Mouse (Mus musculus): ENCODE results near the gene Dapp1. TPM values are rescaled to one million over a fixed set of nuclear protein-coding genes. Genes with fewer than 3 reads are reported as not detected.

Dapp1 gene
- total and polyA plus RNA-seq, 3 experiments, result 53.5 to 63.6 (median 62.8) TPM

- no peak overlapping the region for H3K4me3 ChIP-seq (replicated peaks in 1 of 3; ENCODE audit: low read depth in 2 of 3, low read length in 2 of 3, poor library complexity in 1 of 3)
- H3K9ac ChIP-seq (ENCODE audit: insufficient read depth, low read depth), result no peak overlapping the region
- in situ Hi-C loops (cut with MboI; ENCODE audit: low pct_ligation_motif_present, low pct_unique_long_range_greater_than_20kb, low sequenced_read_pairs), result no loop called here
- no peak overlapping the region for H3K4me2 ChIP-seq (ENCODE audit: insufficient read depth, low read depth, poor library complexity, severe bottlenecking)
- H3K79me2 ChIP-seq (replicated peaks; ENCODE audit: control insufficient read depth, extremely low read depth, insufficient read depth, poor library complexity, severe bottlenecking), result no peaks in the 10 kb centered on the region
- H3K27me3 ChIP-seq (replicated peaks), result no peaks in the 10 kb centered on the region
- TF ChIP-seq MXI1 (IDR thresholded peaks at IDR 0.05; ENCODE audit: low read depth, low read length), result no peak
- TF ChIP-seq SIN3A (IDR thresholded peaks at IDR 0.05; ENCODE audit: low read length), result 0 out of 2 replicates have a peak, but pooled peaks have one; percentile 22
- TF ChIP-seq TCF12 (IDR thresholded peaks at IDR 0.05; ENCODE audit: low read depth, low read length), result peak; percentile 53; the same call in 1 of the 2 replicates
- no peak overlapping the region for H3K27ac ChIP-seq (ENCODE audit: insufficient read depth, low read depth)
- H3K4me1 ChIP-seq (ENCODE audit: control insufficient read depth in 1 of 2, insufficient read depth in 2 of 2), result peaks cover 6 to 39% of the 10 kb centered on the region in 2 experiments; a peak in 3 of 4 replicates
- DNase-seq (ENCODE audit: extremely low read depth), result peak; percentile 47
- H3K36me3 ChIP-seq (replicated peaks in 1 of 2; ENCODE audit: control insufficient read depth in 1 of 2, insufficient read depth in 1 of 2, low read length in 1 of 2), result peaks cover 70 to 91% of the 10 kb centered on the region in 2 experiments
- no peaks in the 10 kb centered on the region for H3K9me3 ChIP-seq (replicated peaks; ENCODE audit: low read length)
- dilution Hi-C loops (cut with MboI; ENCODE audit: extremely low pct_ligation_motif_present, extremely low pct_unique_long_range_greater_than_20kb, low sequenced_read_pairs), result no loop called here
These were observed 48.6 kb downstream of the Dapp1 start for GRCm38 (mm10) chr3:137932748-137933147.

GRCm38 (mm10) chr3:137929940-137930339, 51.4 kb downstream of the Dapp1 start:
- Histone ChIP-seq H3K4me1 (ENCODE audit: control insufficient read depth in 1 of 2, insufficient read depth in 2 of 2) (peaks cover 4 to 22% of the 10 kb centered on the region in 2 experiments; a peak in 2 of 4 replicates), H3K9ac (ENCODE audit: insufficient read depth, low read depth) (no peak overlapping the region), H3K9me3 (replicated peaks; ENCODE audit: low read length) (no peaks in the 10 kb centered on the region), H3K4me3 (replicated peaks in 1 of 3; ENCODE audit: low read depth in 2 of 3, low read length in 2 of 3, poor library complexity in 1 of 3) (no peak overlapping the region), H3K79me2 (replicated peaks; ENCODE audit: control insufficient read depth, extremely low read depth, insufficient read depth, poor library complexity, severe bottlenecking) (no peaks in the 10 kb centered on the region; the same call in 1 of the 2 replicates), H3K27ac (ENCODE audit: insufficient read depth, low read depth) (no peak overlapping the region), H3K4me2 (ENCODE audit: insufficient read depth, low read depth, poor library complexity, severe bottlenecking) (no peak overlapping the region), H3K36me3 (replicated peaks in 1 of 2; ENCODE audit: control insufficient read depth in 1 of 2, insufficient read depth in 1 of 2, low read length in 1 of 2) (peaks cover 64 to 90% of the 10 kb centered on the region in 2 experiments), H3K27me3 (replicated peaks) (no peaks in the 10 kb centered on the region)
- TF ChIP-seq SIN3A (IDR thresholded peaks at IDR 0.05; ENCODE audit: low read length) (0 out of 2 replicates have a peak, but pooled peaks have one; percentile 2), USF2 (conservative IDR thresholded peaks at IDR 0.05; ENCODE audit: low read depth, low read length) (no peak), POLR2AphosphoS2 (IDR thresholded peaks at IDR 0.05; ENCODE audit: low read depth, low read length) (peak; percentile 91), CHD2 (IDR thresholded peaks at IDR 0.05; ENCODE audit: low read length) (0 out of 2 replicates have a peak, but pooled peaks have one; percentile 17), JUN (IDR thresholded peaks at IDR 0.05; ENCODE audit: insufficient read depth, low read depth, low read length) (no peak), UBTF (IDR thresholded peaks at IDR 0.05; ENCODE audit: low read depth, low read length) (no peak)
- dilution Hi-C loops (cut with MboI; ENCODE audit: extremely low pct_ligation_motif_present, extremely low pct_unique_long_range_greater_than_20kb, low sequenced_read_pairs) (no loop called here), in situ Hi-C loops (cut with MboI; ENCODE audit: low pct_ligation_motif_present, low pct_unique_long_range_greater_than_20kb, low sequenced_read_pairs) (no loop called here)
- DNase-seq (ENCODE audit: extremely low read depth), result no peak

- dilution Hi-C loops (cut with MboI; ENCODE audit: extremely low pct_ligation_motif_present, extremely low pct_unique_long_range_greater_than_20kb, low sequenced_read_pairs) (no loop called here), in situ Hi-C loops (cut with MboI; ENCODE audit: low pct_ligation_motif_present, low pct_unique_long_range_greater_than_20kb, low sequenced_read_pairs) (no loop called here)
- DNase-seq (ENCODE audit: extremely low read depth), result no peak
- Histone ChIP-seq H3K27ac (ENCODE audit: insufficient read depth, low read depth) (no peak overlapping the region), H3K4me1 (ENCODE audit: control insufficient read depth in 1 of 2, insufficient read depth in 2 of 2) (peaks cover 0 to 5% of the 10 kb centered on the region in 2 experiments; a peak in 2 of 4 replicates), H3K36me3 (replicated peaks in 1 of 2; ENCODE audit: control insufficient read depth in 1 of 2, insufficient read depth in 1 of 2, low read length in 1 of 2) (peaks cover 58 to 91% of the 10 kb centered on the region in 2 experiments), H3K27me3 (replicated peaks) (no peaks in the 10 kb centered on the region), H3K79me2 (replicated peaks; ENCODE audit: control insufficient read depth, extremely low read depth, insufficient read depth, poor library complexity, severe bottlenecking) (peaks cover 14% of the 10 kb centered on the region), H3K4me3 (replicated peaks in 1 of 3; ENCODE audit: low read depth in 2 of 3, low read length in 2 of 3, poor library complexity in 1 of 3) (no peak overlapping the region), H3K9ac (ENCODE audit: insufficient read depth, low read depth) (no peak overlapping the region), H3K4me2 (ENCODE audit: insufficient read depth, low read depth, poor library complexity, severe bottlenecking) (no peak overlapping the region), H3K9me3 (replicated peaks; ENCODE audit: low read length) (no peaks in the 10 kb centered on the region)
- TF ChIP-seq KAT2A (IDR thresholded peaks at IDR 0.05; ENCODE audit: insufficient replicate concordance, low read length) (no peak), SMC3 (IDR thresholded peaks at IDR 0.05; ENCODE audit: low read depth, low read length) (peak; percentile 53), RAD21 (IDR thresholded peaks at IDR 0.05; ENCODE audit: low read depth, low read length) (peak; percentile 67), CTCF (conservative IDR thresholded peaks at IDR 0.05 in 1 of 2, IDR thresholded peaks at IDR 0.05 in 1 of 2; ENCODE audit: low read depth in 2 of 2, low read length in 2 of 2) (peak in 1 of 2 experiments; percentile 64; a peak in 2 of 4 replicates), USF1 (IDR thresholded peaks at IDR 0.05; ENCODE audit: low read depth, low read length) (no peak), ZNF384 (IDR thresholded peaks at IDR 0.05; ENCODE audit: low read depth, low read length) (no peak)
These were observed 54.3 kb downstream of the Dapp1 start for GRCm38 (mm10) chr3:137927010-137927409.

Data from CH12.LX (cell line).